Mouse (Mus musculus): Measurements from ENCODE around the gene Acaa1b.

Gene Acaa1b

DNA sequence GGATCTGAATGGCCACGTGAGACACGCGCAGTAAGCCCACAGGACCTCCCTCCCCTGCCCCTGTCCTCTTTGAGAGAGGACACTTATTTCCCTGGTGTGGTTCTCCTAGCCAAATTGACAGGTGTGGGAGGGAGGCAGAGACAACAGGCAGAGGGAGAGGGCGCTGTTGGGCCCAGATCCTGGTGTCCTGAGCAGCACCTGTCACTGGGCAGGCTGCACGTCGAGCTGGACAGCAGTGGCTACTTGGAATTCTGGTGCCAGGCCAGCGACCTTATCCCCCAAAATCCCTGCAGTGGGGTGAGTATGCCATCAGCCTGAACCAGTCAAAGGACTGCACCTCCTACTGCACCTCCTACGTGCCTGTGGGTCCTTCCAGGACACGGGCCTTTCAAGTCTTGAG lies 13.5 kb downstream of the Acaa1b start:
- DNase-seq (ENCODE audit: low spot score) = no peak

DNA sequence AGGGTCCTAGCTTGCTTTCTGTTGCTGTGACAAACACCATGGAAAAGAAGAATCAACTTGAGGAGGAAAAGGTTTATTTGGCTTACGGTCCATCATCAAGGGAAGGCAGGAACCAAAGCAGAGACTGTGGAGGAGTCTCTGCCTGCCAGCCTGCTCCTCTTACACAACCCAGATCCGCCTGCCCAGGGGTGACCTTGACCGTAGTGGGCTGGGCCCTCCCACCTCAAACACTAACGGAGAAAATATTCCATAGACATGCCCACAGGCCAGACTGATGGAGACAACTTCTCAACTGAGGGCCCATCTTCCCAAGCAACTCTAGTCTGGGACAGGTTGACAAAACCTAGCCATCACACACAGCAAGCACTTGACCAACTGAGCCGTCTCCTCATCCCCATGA lies 14.8 kb downstream of the Acaa1b start:
- DNase-seq (ENCODE audit: low spot score) = no peak

DNA sequence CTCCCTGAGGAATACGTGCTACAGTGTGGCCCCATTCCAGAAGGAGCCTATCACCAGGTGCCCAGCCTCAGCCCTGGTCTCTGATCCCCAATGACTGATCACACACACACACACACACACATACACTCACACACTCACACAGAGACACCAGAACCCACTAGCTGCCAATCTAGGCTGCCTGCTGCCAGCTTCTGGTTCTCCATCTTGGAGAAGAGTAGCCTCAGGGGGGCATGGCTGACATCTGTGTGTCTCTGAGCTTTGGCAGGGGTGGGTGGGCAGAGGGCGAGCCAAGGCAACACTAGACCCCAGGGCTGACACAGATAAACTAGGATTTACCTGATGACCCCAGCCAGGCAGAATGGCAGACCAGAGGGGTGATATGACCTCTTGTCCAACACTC lies 18.1 kb downstream of the Acaa1b start:
- DNase-seq (ENCODE audit: low spot score) = no peak

DNA sequence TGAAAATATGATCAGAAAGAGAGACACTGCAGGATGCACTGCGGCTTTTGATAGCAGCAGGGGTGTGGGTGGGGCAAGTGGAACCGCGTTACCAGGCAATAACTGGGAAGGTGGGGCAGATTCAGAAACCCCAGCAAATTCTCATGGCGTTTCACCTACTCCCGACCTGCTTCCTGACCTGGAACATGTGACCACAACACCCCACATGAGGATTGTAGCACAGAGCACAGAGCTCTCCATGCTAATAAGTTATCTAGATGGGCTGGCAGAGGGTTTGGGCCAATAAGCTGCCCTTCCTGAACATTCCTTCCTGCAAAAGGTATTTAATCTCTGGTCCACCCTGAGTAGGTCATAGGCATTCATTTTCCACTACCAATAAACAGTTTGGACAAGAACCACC lies 26.2 kb downstream of the Acaa1b start:
- no peak for DNase-seq (ENCODE audit: low spot score)

DNA sequence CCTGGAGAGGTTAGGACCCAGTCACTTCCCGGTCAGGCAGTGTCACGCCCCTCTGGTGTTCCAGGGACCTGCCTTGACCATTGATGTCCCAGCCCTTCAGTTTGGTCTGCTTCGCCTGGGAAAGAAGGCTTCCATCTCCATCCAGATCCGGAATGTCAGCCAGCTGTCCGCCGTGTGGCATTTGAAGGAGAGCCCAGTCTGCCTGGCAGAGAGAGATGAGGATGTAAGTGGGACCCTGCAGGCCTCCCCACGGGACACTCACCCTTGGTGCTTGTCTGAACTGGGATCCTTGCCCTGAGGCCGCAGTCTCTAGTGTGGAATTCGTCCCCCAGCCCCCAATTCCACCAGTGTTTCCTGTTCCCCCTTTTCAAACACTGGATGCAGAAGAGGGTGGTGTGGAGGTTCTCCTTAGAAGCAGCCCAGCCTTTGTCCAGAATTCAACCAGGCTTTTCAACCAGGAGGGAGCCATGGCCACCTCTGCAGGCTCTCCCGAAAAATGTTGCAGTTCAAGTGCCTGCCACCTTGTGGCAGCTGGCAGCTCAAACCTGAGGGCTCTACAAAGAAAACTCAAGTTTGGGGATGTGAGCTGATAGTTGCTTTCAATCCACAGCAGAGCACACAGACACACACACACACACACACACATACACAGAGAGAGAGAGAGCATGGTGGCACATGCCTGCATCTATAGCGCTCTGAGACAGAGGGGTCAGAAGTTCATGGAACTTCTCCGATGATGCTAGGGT lies 28.3 kb downstream of the Acaa1b start:
- no peak for DNase-seq (ENCODE audit: low spot score)

DNA sequence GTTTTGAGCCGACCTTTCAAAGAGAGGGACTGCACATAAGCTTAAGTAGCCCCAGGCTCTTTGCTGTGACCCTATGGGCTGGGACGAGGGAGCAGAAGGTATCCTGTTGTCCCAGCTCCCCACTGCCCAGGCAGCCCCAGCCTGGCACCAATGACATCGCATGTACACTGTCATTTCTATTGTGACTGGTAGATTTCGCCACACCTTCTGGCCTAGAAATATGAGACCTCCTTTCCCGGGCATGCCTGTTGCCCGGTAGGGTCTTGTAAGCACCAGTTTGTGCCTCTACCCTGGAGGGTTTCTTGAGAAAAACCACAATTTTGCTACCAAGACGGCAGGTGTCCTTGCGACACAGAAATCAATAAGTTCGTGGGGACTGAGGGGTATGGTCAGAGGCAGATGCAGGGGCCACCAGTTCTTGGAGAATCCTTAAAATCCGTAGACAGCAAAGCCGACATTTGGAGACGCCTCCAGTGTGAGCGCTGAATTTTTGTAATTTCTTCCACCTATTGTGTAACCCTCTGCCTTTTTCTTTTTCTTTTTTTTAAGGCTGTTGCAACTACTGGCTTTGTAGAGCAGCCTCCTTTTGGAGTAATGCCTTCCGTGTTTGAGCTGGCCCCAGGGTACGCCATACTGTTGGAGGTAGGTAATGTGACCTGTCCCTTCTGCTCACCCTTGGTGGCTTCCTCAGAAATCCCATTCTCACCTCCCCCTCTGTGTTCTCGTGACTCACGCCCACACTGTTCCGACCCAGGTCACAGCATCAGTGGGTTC lies 34.1 kb downstream of the Acaa1b start:
- DNase-seq (ENCODE audit: low spot score) = no peak

DNA sequence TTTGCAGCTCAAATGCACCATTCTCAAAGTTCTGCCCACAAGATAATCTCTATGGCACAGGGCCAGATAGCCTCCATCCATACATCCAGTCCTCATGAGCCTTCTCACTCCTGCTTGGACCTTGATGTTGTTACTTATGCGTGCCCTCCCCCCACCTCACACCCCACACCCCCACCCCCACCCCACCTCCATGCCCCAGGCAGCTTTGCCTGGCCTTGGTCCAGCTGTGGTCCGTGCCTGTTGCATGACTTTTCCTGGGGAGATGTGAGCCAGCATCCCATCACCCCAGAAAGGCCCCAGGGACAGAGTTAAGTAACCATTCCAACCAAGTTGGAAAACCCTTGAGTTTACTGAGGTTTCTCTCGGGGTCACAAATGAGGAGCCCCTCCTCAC lies 36.7 kb downstream of the Acaa1b start:
- no peak for DNase-seq (ENCODE audit: low spot score)

DNA sequence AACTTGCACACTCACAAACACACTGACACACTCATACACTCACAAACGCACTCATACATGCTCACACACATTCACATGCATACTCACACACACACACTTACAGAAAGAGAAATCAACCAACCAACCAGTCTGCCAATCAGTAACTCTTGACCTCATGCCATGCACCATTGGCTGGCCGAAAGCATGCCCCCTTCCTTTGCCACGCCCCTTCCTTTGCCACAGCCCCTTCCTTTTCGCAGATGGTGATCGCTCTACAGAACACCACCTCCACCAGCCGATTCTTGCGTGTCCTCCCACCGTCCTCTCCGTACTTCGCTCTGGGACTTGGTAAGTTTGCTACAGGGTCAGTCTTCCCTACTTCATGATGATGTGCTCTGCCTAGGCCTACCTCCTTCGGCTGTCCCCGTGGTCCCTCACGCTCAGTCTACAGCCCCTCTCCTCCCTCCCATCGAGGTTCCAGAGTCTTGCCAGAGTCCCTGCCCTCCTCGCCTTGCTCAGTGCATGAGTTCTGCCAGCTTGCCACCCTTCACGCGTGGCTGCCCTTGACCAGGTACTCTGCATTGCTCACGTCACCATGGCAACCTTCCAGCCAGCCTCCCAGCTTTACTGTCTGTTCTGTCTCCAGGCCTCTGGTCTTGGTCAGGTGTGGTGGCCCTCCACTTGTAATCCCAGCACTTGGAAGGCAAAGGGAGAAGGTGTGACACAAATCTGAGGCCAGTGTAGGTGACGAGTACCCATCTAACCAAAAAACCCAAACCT lies 37.3 kb downstream of the Acaa1b start:
- DNase-seq (ENCODE audit: low spot score) = no peak

DNA sequence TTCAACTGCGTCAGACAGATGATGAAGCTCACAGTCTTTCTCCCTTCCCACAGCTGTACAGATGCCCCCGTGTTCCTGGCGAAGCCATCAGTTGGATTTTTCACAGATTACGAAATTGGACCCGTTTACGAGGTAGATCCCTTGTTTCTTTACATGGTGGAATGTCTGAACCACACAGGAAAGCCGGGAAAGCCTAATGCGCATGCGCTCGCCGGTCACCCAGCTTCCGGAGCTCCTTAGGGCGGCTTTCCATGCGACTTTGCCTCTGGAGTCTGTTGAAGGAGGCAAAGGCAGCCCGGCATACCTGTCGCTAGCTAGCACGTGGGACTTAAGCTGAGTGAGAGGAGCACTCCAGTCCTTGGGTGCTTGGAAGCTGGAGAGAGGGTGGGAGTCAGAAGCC lies 42.0 kb downstream of the Acaa1b start:
- no peak for DNase-seq (ENCODE audit: low spot score)

DNA sequence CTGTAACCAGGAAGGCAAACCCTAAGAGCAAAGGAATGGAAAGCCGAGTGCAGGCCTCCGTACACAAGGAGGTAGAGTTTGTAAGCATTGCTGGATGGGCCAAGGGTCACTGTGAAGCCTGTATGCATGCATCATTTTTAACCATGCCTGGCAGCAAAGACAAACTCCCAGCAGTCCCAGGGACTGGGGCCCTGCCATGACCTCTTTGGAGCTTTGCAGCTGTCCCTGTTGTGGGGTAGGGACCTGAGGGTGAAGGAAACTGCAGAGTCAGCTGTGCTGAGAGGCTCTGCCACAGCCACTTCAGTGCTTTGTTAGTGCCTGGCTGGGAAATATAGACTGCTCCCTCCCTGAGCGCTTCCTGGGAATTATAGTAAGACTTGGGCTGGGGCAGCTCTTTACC lies 46.3 kb downstream of the Acaa1b start:
- no peak for DNase-seq (ENCODE audit: low spot score)

DNA sequence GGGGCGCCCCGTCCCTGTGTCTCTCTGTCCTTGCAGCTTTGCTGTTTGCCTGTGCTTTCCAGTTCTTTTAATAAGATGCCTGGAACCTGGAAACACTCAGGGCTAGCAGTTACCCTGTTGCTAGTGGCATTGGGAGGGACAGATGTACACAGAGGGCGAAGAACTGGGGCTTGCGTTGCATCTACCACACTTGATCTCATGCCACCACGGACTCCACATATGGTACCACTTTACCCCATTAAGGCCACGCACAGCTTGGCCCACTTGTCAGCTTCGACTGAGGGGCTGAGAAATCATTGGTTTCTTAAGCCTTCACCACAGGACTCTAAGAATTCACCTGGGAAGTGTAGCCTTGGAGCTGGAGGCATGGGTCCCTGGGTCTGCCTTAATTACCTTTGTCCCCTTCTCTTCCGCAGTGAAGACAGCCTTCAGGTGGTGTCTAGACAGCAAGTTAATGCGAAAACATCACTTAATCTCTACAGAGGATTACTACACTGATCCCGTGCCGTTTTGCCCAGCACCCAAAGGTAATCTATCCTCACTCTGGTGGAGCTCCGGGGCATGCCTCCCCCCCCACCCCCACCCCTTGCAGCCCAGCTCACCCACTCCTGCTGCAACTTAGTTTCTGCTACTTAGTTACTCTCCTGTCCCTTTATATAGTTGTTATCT lies 47.1 kb downstream of the Acaa1b start:
- no peak for DNase-seq (ENCODE audit: low spot score)

DNA sequence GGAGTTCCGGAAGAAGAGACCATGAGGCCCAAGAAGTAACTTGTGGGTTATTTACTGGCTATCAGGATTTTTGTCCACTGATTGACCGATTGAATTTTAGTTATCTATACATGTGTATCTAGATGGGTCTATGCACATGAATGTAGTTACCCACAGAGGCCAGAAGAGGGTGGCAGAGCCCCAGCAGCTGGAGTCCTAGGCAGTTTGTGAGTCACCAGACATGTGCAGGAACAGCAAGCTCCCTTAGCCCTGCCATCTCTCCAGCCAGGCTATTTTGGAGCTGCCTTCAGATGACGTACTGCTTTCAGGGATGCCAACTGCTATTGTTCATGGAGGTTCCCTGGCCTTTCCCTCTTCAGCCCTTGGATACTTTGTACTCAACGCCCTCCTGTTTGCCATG lies 49.3 kb downstream of the Acaa1b start:
- no peak for DNase-seq (ENCODE audit: low spot score)

DNA sequence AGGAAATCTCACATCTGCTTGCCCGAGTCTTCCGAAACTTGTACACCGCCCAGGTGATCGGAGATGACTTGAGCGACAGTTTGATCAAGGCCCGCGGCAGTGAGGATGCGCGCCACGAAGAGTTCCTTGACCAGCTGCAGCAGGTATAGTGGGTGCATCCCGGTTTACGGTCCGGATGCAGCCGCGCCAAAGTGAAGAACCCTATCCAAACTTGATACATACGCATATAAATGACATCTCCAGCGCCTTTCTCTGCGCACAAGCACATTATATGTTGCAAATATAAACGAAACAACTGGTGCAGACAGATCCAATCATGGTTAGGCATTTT lies 54.1 kb downstream of the Acaa1b start:
- DNase-seq (ENCODE audit: low spot score) = no peak

DNA sequence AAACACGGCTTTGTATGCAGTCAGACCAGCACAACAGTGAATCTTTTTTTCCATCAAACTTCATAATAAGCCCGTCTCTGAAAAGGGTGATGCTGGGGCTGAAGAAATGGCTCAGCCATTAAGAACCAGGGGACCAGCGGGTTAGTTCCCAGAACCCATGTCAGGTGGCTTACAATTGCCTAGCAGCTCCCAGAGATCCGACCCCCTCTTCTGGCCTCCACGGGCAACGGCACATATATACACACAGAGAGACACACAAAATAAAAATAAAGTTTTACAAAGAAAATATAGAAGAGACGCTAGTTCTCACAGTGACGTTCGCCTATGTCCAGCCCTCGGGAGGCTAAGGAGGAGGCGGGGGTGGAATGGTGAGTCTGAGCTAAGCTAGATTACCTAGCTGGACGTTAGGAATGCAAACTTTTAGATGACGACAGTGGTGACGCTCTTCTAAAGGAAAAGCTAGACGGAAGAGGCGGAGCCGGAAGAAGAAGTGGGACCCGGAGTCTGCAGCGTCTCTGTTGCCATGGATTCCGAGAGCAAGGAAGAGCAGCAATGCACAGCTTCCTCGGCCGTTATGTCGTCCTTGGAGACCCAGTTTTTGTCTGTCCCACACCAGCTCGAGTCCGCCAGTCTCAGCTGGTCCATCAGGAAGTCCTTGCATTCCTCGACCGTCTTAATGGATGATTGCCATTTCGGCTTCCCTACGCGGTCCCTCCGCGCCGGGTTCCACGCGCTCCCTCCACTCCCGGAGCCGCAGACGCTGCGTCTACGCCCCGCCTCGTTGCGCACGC lies 54.7 kb downstream of the Acaa1b start, which contains the start of gene Dlec1:
Gene Dlec1, plus strand, starts transcription at position 487 of the 791 bp plus-strand sequence.
- DNase-seq (ENCODE audit: low spot score) = peak; percentile 73

DNA sequence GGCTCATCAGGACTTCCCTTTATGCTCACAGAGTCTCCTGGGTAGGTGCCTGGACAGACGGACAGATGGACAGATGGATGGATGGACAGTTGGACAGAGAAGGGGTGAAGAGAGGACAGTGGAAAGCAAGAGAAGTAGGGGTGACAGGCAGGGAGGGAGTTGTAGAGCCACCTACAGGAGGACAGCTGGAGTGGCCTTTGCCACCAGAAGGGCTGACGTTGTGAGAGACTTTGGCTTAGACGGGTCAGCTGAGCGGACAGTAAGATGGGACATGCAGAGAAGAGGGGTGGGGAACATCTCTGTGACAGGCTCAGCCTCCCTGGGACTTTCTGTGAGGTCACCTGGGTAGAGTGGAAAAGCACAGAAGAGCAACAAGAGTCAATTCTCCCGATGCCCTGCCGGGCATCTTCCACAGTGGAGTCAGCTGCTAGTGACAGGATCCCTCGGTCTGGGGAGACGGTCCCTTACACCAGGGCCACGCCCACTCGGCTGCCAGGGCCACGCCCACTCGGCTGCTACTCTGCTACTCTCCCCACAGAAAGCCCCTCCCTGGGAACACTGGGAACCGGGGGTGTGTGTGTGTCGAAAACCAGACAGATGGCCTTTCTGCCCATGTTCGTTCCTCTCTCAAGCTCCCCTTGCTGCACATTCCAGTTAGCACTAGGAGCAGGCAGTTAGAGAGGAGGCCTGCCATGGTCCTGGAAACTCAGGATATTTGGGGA lies 56.6 kb downstream of the Acaa1b start:
- peak; percentile 79 for DNase-seq (ENCODE audit: low spot score)
